Mouse (Mus musculus): Measurements from ENCODE around the gene Ndufaf8. TPM values are rescaled to one million over a fixed set of nuclear protein-coding genes. Genes with fewer than 3 reads are reported as not detected.

Ndufaf8 gene
- 10 to 100 TPM; 67.1 to 69.7 TPM for total RNA-seq (2021)

GRCm38 (mm10) chr11:120098588-120099511, at the start of gene Ndufaf8, which contains the start of gene Tepsin:
Gene Ndufaf8, plus strand, starts transcription at chr11:120098928.
Gene Tepsin, minus strand, starts transcription at chr11:120098731.
- intact Hi-C loops (cut with DNase I) = no loop called here
- peak; percentile 99 for DNase-seq (ENCODE audit: low spot score)

DNA sequence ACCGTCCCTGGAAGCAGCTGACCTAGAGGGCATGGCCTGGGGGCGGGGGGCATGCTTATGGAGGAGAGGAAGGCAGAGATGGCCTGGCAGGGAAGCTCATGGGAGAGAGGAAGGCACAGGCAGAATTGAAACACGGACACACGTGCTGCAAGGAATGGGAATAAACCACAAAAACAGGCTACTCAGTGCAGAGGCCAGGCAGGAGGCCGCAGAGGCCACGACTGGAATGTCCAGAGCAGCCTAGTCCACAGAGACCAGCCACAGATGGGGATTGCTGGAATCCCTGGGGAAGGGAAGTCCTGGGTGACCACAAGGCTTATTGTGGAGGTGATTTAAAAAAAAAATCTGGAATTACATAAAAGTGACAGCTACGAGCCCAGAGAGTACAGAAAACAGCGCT, 49.7 kb upstream of the Ndufaf8 start:
- no peak for DNase-seq (ENCODE audit: low spot score)
- intact Hi-C loops (cut with DNase I) = no loop called here

GRCm38 (mm10) chr11:120051124-120051811, 47.5 kb upstream of the Ndufaf8 start:
- DNase-seq (ENCODE audit: low spot score) = no peak

DNA sequence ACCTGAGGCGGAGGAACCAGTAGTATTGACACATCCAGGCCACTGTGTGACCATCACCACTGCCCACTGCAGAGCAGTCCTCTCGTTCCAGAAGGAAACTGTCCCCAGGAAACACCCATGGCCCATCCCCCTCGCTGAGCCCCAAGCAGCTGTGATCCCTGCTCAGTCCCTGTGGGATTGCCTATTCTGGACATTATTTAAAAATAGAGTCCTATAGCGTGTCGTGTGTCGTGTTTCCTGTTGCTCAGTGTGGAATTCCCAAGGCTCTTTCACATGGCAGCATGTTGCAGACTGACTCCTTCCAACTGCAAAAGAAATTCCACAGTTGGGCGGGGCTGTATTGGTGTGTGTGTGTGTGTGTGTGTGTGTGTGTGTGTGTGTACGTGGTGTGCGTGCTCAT, 46.5 kb upstream of the Ndufaf8 start:
- no peak for DNase-seq (ENCODE audit: low spot score)
- intact Hi-C loops (cut with DNase I) = no loop called here

More at GRCm38 (mm10) chr11:120051124-120051811, 47.5 kb upstream of the Ndufaf8 start:
- intact Hi-C loops (cut with DNase I) = no loop called here

DNA sequence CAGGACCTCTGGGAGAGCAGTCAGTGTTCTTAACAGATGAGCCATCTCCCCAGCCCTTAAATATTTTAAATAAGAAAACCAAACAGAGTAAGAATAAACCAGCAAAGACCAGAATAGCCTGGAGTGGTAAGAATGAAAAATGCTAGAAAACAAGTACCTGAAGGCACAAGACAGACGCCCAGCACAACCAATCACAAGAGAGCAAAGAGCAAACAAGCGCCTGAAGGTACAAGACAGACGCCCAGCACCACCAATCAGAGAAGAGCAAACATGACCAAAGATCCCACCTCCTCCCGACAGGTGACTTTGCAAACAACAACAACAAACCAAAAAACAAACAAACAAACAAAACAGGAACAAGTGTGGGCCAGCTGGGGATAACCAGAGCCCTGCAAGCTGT, 44.9 kb upstream of the Ndufaf8 start:
- intact Hi-C loops (cut with DNase I) = no loop called here
- no peak for DNase-seq (ENCODE audit: low spot score)

DNA sequence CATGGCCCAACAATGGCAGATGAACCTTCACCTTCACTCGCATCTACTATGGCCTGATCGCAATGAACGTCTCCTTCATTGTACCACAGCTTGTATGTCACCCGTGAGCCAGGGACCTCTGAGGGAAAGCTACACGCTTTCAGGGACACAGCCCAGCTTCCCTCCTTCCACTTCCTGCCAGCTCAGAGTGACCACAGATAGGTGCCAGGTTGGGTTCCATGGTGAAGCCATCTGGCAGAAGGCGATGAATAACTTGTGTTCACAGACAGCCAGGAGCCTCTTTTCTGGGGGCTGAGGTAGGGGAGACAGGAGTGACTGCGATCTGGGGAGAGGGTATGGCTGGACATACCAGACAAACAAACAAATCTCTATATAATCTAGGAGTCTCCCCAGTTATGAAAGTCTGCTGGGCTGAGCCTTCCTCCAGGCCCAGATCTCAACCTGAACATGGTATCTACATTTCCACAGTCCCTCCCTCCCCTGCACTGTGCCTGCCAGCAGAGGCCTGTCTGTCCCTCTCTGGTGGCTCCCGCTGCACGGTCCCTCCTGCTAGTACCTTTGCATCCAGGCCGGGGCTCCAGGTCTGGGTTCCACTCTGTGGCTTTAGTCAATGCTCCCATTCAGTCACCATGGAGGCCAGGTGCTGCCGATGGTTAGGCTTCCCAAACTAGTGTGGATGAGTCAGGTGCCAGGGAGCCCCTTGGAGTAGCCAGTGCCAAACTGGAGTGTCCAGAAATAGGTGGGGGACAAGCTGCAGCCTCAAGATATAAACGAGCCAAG, 42.6 kb upstream of the Ndufaf8 start:
- no peak for DNase-seq (ENCODE audit: low spot score)
- intact Hi-C loops (cut with DNase I) = no loop called here

- intact Hi-C loops (cut with DNase I) = loop anchor here (10.0 kb wide), 1 partner anchor 46 kb away; no protein-coding TSS in a partner anchor
- no peak for DNase-seq (ENCODE audit: low spot score)
Observed at GRCm38 (mm10) chr11:120060634-120061033, 38.1 kb upstream of the Ndufaf8 start.

DNA sequence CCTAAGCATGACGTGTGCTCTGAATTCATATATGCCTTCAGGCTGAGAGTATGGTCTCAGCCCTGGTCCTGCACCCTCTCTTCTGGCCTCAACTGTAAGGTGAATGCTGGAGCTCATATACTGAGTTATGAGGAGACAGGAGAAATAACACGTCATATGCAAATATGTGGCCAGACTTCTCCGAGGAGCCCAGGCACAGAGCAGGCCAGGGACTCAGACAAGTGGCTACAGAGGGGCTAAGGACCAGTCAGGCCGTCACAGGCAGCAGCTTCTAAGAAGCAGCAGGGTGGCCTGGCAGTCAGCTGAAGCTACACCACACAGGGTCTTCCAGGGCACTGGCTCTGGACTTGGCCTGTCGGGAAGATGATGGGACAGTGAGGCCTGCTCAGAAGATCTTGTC, 35.4 kb upstream of the Ndufaf8 start:
- no peak for DNase-seq (ENCODE audit: low spot score)
- intact Hi-C loops (cut with DNase I) = loop anchor here (10.0 kb wide), 1 partner anchor 49 kb away; no protein-coding TSS in a partner anchor

- no peak for DNase-seq (ENCODE audit: low spot score)
- intact Hi-C loops (cut with DNase I) = loop anchor here (10.0 kb wide), 1 partner anchor 49 kb away; no protein-coding TSS in a partner anchor
Observed at GRCm38 (mm10) chr11:120064006-120064667, 34.6 kb upstream of the Ndufaf8 start.

DNA sequence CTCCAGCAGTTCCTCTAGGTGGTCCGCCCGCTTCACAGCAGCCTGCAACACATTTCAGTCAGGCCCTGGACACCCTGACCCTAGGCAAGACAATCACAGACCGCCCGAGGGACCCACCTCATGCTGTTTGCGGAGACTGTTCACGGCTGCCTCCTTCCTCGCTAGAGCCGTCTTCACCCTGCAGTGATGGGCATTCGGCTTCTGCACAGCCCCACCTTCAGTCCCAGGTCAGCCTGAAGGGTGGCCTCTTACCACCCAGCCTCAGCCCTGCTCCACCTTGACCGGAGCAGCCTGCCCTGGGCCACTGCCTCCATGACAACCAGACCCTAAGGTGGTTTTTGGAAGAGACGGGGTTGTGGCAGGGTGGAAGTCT, 34.1 kb upstream of the Ndufaf8 start:
- DNase-seq (ENCODE audit: low spot score) = no peak
- intact Hi-C loops (cut with DNase I) = loop anchor here (1.0 to 10.0 kb wide), 2 partner anchors 34 to 50 kb away; no protein-coding TSS in a partner anchor

GRCm38 (mm10) chr11:120065291-120065690, 33.4 kb upstream of the Ndufaf8 start:
- no peak for DNase-seq (ENCODE audit: low spot score)
- intact Hi-C loops (cut with DNase I) = loop anchor here (1.0 to 10.0 kb wide), 2 partner anchors 35 to 50 kb away; no protein-coding TSS in a partner anchor

DNA sequence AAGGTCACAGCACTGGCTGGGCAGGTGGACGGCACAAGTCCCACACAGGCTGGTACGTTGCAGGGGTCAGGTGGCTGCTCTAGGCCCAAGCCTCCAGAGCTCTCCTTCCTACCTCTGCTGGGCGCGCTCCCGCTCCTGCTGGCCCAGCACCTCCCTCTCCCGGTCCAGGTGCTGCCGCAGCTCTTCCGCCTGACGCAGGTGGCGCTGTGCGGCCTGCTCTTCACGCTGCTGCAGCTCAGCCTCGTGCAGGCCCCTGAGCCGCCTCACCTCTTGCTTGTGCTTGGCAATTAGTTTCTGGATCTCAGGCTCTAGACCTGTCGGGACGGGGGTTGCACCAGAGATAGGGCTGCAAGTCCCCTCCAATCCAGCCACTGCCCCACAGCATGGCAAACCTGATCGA, 30.9 kb upstream of the Ndufaf8 start:
- no peak for DNase-seq (ENCODE audit: low spot score)
- intact Hi-C loops (cut with DNase I) = loop anchor here (10.0 kb wide), 1 partner anchor 53 kb away; no protein-coding TSS in a partner anchor

DNA sequence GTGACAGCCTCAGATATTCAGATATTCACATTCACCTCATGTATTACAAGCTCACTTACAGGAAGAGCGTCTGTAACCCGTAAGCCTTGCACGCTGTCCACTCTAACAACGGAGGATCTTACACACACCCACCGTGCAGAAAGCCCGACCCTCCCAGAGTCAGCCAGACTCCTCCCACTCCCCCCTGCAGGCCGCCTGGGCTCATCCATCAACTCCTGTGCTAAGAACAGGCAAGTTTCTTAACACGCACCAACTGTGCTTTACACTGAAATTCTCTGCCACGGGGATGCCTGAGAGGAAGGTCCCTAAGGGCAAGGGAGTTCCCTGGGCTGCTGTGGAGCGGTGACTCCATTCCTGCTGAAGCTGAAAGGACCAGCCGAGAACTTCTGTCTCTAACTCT, 29.5 kb upstream of the Ndufaf8 start:
- DNase-seq (ENCODE audit: low spot score) = no peak
- intact Hi-C loops (cut with DNase I) = loop anchor here (10.0 kb wide), 1 partner anchor 54 kb away; no protein-coding TSS in a partner anchor

GRCm38 (mm10) chr11:120070286-120070930, 28.3 kb upstream of the Ndufaf8 start:
- DNase-seq (ENCODE audit: low spot score) = no peak
- intact Hi-C loops (cut with DNase I) = no loop called here

DNA sequence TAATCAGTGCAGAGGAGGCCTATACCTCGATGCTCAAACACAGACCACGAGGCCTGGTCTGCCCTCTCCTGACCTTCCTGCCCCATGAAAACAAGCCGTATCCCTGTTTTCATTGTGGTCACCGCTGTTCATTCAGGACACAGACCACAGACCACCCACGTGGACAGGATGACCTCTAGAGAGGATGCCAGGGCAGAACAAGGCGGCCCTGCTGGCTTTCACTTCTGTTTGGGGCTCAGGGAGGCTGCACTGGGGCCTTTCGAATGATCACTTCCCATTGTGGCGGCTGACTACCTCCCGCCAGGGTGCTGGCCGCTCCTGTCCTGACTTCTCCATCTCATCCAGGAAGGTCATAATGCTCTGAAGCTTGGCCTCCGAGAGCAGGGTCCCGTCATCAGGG, 27.7 kb upstream of the Ndufaf8 start:
- no peak for DNase-seq (ENCODE audit: low spot score)
- intact Hi-C loops (cut with DNase I) = no loop called here

DNA sequence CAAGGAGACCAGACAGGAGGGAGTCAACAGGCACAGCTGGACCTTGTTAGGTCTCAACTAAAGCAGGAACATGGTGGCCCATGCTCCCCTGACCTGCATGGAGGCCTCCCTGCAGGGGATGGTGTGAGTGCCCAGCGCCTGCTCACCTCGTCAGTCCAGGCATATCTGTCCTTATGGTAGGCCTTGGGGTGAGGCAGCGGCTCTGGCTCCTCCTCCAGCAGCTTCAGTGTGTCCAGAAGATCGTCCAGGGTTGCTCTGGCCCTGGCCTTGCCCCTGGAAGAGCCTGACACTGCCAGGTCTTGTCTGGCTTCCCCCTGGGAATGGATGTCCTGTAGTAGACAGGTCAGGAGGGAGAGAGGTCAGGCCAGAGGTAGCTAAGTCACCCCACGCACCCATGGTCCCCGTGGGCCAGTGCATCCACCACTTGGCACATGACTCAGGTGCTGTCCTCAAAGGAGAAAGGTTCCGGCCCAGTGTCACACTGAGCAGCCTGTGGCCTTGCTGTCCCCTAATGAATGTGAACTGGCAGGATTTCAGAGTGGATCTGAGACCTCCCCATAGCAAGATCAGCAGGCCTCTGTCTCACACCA, 26.9 kb upstream of the Ndufaf8 start:
- no peak for DNase-seq (ENCODE audit: low spot score)
- intact Hi-C loops (cut with DNase I) = no loop called here

GRCm38 (mm10) chr11:120072986-120073647, 25.6 kb upstream of the Ndufaf8 start:
- intact Hi-C loops (cut with DNase I) = no loop called here
- DNase-seq (ENCODE audit: low spot score) = no peak

DNA sequence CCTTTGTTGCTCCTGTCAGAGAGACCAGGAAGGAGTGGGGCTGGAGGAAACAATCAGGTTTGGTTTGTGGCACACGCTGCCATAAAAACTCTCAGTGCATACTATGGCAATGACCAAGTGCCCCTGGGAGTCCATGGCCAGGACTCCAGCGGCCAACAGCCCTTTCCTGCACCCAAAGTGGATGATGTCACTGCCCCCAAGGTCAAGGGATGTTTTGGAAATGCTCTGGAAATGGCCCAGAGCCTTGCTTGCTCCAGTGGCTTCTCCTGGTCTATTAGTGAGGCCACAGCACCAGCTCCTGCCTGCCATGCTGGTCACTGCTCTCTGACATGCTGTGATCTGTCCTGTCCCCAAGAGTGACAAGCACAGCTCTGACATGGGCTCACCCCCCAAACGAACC, 22.5 kb upstream of the Ndufaf8 start:
- no peak for DNase-seq (ENCODE audit: low spot score)
- intact Hi-C loops (cut with DNase I) = no loop called here

All from heart, postnatal 25 days (tissue).